ENCODE assay signal across 13 mouse cellular contexts in the genomic region with DNA sequence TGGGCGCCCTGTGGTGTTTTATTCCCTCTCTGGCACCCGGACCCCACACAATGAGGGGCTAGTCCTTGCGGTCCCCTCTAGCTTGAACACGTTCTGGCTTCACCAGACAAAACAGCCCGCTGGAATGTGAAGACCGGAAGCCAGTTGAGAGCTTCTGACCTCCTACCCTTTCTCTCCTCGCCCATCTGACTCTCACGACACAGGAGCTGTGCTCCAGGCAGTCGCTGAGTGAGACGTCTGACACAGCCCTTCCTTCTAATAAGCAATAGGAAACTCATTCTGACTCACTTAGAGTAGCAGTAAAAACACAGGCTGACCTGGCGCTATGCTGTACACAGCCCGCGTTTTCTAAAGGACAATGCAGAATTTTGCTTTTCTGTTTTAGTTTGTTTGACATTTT. TPM values are rescaled to one million over a fixed set of nuclear protein-coding genes. Genes with fewer than 3 reads are reported as not detected.
DNase-seq lines count a peak whose midpoint lies in the region; ATAC-seq and TF ChIP-seq lines count a peak whose summit lies in the region.
"Had no signal": no experiment of that assay in that cellular context is flagged by ENCODE, and none has a peak within 500 bp of the region (broad histone marks: within the 10 kb centered on the region; RNA-seq: fewer than 3 reads in every experiment).

No protein-coding gene starts in this region.

- peaks cover 11% of the 10 kb centered on the region for H3K4me1 ChIP-seq in hindbrain, embryonic 10.5 days (replicated peaks)
- no peaks in the 10 kb centered on the region for H3K4me1 ChIP-seq in hindbrain, embryonic 16.5 days (ENCODE audit: control insufficient read depth, insufficient read depth, low read depth, low read length)
- peaks cover 2% of the 10 kb centered on the region for H3K4me1 ChIP-seq in ES-Bruce4 (ENCODE audit: control insufficient read depth, insufficient read depth, low read length)
- peaks cover 49% of the 10 kb centered on the region for H3K4me1 ChIP-seq in heart, embryonic 16.5 days (ENCODE audit: control insufficient read depth, insufficient read depth, low read length)
- H3K4me1 ChIP-seq in hindbrain, embryonic 12.5 days, result no peaks in the 10 kb centered on the region
- H3K4me1 ChIP-seq: forebrain, embryonic 15.5 days had no signal

- 55% methylated on average over 13 of the region's 13 CpGs for WGBS in hindbrain, embryonic 10.5 days
- WGBS in hindbrain, embryonic 16.5 days, result 71% methylated on average over 13 of the region's 13 CpGs
- 26% methylated on average over 13 of the region's 13 CpGs for WGBS in heart, embryonic 16.5 days
- 59% methylated on average over 13 of the region's 13 CpGs for WGBS in hindbrain, embryonic 12.5 days

- no peaks in the 10 kb centered on the region for H3K27me3 ChIP-seq in hindbrain, embryonic 10.5 days (ENCODE audit: insufficient read depth, poor library complexity, severe bottlenecking)
- no peaks in the 10 kb centered on the region for H3K27me3 ChIP-seq in hindbrain, embryonic 16.5 days (replicated peaks; ENCODE audit: control insufficient read depth, insufficient read depth, low read length)
- H3K27me3 ChIP-seq in ES-Bruce4 (ENCODE audit: control insufficient read depth, insufficient read depth, low read length, poor library complexity, severe bottlenecking), result no peaks in the 10 kb centered on the region
- no peaks in the 10 kb centered on the region for H3K27me3 ChIP-seq in heart, embryonic 16.5 days (ENCODE audit: control insufficient read depth, insufficient read depth, low read length)
- no peaks in the 10 kb centered on the region for H3K27me3 ChIP-seq in hindbrain, embryonic 12.5 days
- H3K27me3 ChIP-seq: forebrain, embryonic 15.5 days had no signal

- no peak overlapping the region for H3K4me3 ChIP-seq in hindbrain, embryonic 10.5 days
- no peak overlapping the region for H3K4me3 ChIP-seq in hindbrain, embryonic 16.5 days (ENCODE audit: low read length)
- H3K4me3 ChIP-seq in ES-Bruce4 (ENCODE audit: low read depth, low read length), result no peak overlapping the region
- no peak overlapping the region for H3K4me3 ChIP-seq in heart, embryonic 16.5 days (ENCODE audit: low read length)
- H3K4me3 ChIP-seq in hindbrain, embryonic 12.5 days, result no peak overlapping the region
- H3K4me3 ChIP-seq: forebrain, embryonic 15.5 days had no signal

- H3K4me2 ChIP-seq in hindbrain, embryonic 16.5 days (ENCODE audit: low read length), result no peak overlapping the region
- peak overlapping the region; percentile 22; the same call in 1 of the 2 replicates for H3K4me2 ChIP-seq in heart, embryonic 16.5 days (ENCODE audit: low read depth, low read length)
- no peak overlapping the region for H3K4me2 ChIP-seq in hindbrain, embryonic 12.5 days (replicated peaks)
- H3K4me2 ChIP-seq: forebrain, embryonic 15.5 days; liver, embryonic 11.5 days had no signal

- H3K9me3 ChIP-seq in hindbrain, embryonic 10.5 days, result no peaks in the 10 kb centered on the region
- no peaks in the 10 kb centered on the region for H3K9me3 ChIP-seq in hindbrain, embryonic 16.5 days (ENCODE audit: control insufficient read depth, low read length)
- H3K9me3 ChIP-seq in ES-Bruce4 (replicated peaks; ENCODE audit: control insufficient read depth, insufficient read depth, low read length, poor library complexity, severe bottlenecking), result no peaks in the 10 kb centered on the region
- no peaks in the 10 kb centered on the region for H3K9me3 ChIP-seq in heart, embryonic 16.5 days (replicated peaks; ENCODE audit: control insufficient read depth, low read length)
- no peaks in the 10 kb centered on the region for H3K9me3 ChIP-seq in hindbrain, embryonic 12.5 days (replicated peaks)
- H3K9me3 ChIP-seq: forebrain, embryonic 15.5 days had no signal

- DNase-seq in hindbrain, embryonic 10.5 days (ENCODE audit: low spot score), result peak; percentile 39
- peak; percentile 61 for DNase-seq in embryo, embryonic 10.5 days (ENCODE audit: low spot score)
- DNase-seq in cerebellum, adult 11-12 months, result no peak
- DNase-seq: adrenal gland, postnatal 25 days; gastrocnemius, postnatal 14 days; retina, postnatal 1 day had no signal

- no peak overlapping the region for H3K9ac ChIP-seq in hindbrain, embryonic 16.5 days (ENCODE audit: low read depth, low read length)
- no peak overlapping the region for H3K9ac ChIP-seq in ES-Bruce4 (ENCODE audit: low read depth, poor library complexity, severe bottlenecking)
- peak overlapping the region; percentile 31; the same call in 1 of the 2 replicates for H3K9ac ChIP-seq in heart, embryonic 16.5 days (ENCODE audit: low read length)
- no peak overlapping the region for H3K9ac ChIP-seq in hindbrain, embryonic 12.5 days
- H3K9ac ChIP-seq: forebrain, embryonic 15.5 days had no signal

- ATAC-seq in hindbrain, embryonic 16.5 days, result no peak
- ATAC-seq in heart, embryonic 16.5 days (replicated peaks; ENCODE audit: extremely low read depth, insufficient read depth, low FRiP score), result peak; percentile 63
- ATAC-seq in hindbrain, embryonic 12.5 days (ENCODE audit: low FRiP score), result no peak
- ATAC-seq: forebrain, embryonic 15.5 days; inflammation-experienced regulatory T-cells, adult 6 months had no signal

- no peak for TF ChIP-seq POLR2A in ES-Bruce4 (IDR thresholded peaks at IDR 0.05; ENCODE audit: insufficient read depth, low read length)

- 0 out of 2 replicates have a peak, but pooled peaks have one; percentile 20 for TF ChIP-seq EP300 in ES-Bruce4 (IDR thresholded peaks at IDR 0.05; ENCODE audit: insufficient read depth, low read depth, low read length)

- peak overlapping the region; percentile 29 for H3K27ac ChIP-seq in hindbrain, embryonic 10.5 days
- H3K27ac ChIP-seq in hindbrain, embryonic 16.5 days (ENCODE audit: low read depth, low read length), result no peak overlapping the region
- no peak overlapping the region for H3K27ac ChIP-seq in ES-Bruce4 (ENCODE audit: insufficient read depth, low read length)
- H3K27ac ChIP-seq in heart, embryonic 16.5 days (ENCODE audit: low read length), result peak overlapping the region; percentile 47
- no peak overlapping the region for H3K27ac ChIP-seq in hindbrain, embryonic 12.5 days
- H3K27ac ChIP-seq: forebrain, embryonic 15.5 days had no signal

- no peaks in the 10 kb centered on the region for H3K36me3 ChIP-seq in hindbrain, embryonic 10.5 days
- H3K36me3 ChIP-seq in hindbrain, embryonic 16.5 days (ENCODE audit: control insufficient read depth, insufficient read depth, low read length), result no peaks in the 10 kb centered on the region
- H3K36me3 ChIP-seq in ES-Bruce4 (ENCODE audit: control insufficient read depth, insufficient read depth, low read length, poor library complexity, severe bottlenecking), result peaks cover 22% of the 10 kb centered on the region
- H3K36me3 ChIP-seq in heart, embryonic 16.5 days (ENCODE audit: control insufficient read depth, insufficient read depth), result peaks cover 4% of the 10 kb centered on the region; the same call in 1 of the 2 replicates
- no peaks in the 10 kb centered on the region for H3K36me3 ChIP-seq in hindbrain, embryonic 12.5 days
- H3K36me3 ChIP-seq: forebrain, embryonic 15.5 days had no signal

- no peak for TF ChIP-seq CTCF in ES-Bruce4 (IDR thresholded peaks at IDR 0.05; ENCODE audit: low read depth, low read length)

RNA-seq across cellular contexts. Expression of a gene that starts 17.9 kb away (rescaled TPM):
- polyA plus RNA-seq in hindbrain, embryonic 10.5 days (2016; fragmentation: Nextera tagmentation; extraction: Ambion mirVana), result 105 and 123 TPM in 2 replicates
- polyA plus RNA-seq in hindbrain, embryonic 16.5 days (2015; fragmentation: Nextera tagmentation; extraction: Ambion mirVana), result 9.9 and 13.9 TPM in 2 replicates
- polyA plus RNA-seq in ES-Bruce4 (2011; ENCODE audit: insufficient read depth, insufficient read length, low read depth, missing spikeins), result 205 and 208 TPM in 2 replicates
- polyA plus RNA-seq in heart, embryonic 16.5 days (2015; fragmentation: Nextera tagmentation; extraction: Ambion mirVana), result 267 and 270 TPM in 2 replicates
- polyA plus RNA-seq in hindbrain, embryonic 12.5 days (2016; fragmentation: Nextera tagmentation; extraction: Ambion mirVana), result 49.0 and 55.3 TPM in 2 replicates

Comparison
In these comparisons a context has a peak if more than half of its experiments do, and no peak if none do; other contexts are left out.
1. H3K27ac ChIP-seq: peak in hindbrain, embryonic 10.5 days (single experiment) and heart, embryonic 16.5 days (single experiment); none in hindbrain, embryonic 16.5 days (single experiment), ES-Bruce4 (single experiment) and hindbrain, embryonic 12.5 days (single experiment).